Mouse (Mus musculus) limb, embryonic 10.5 days (tissue): Measurements from ENCODE around the gene Dctn5. TPM values are rescaled to one million over a fixed set of nuclear protein-coding genes. Genes with fewer than 3 reads are reported as not detected.
"Not testable (repeated sequence)": the region's sequence is repeated elsewhere in the genome, so short reads cannot be mapped to it uniquely, and the experiment has no call there.

Experiments used
- DNase-seq: peaks from one replicate; pipeline ENCODE4 v3.0.0-alpha.2; 2017; ENCODE audit warnings: low spot score
- H3K27ac ChIP-seq: fragments of 300-500 bp; sonication (generic); 2 replicates; pipeline ENCODE4 v1.5.1; 2016; ENCODE audit warnings: mild to moderate bottlenecking
- H3K27me3 ChIP-seq: fragments of 300-500 bp; sonication (generic); 2 replicates; pipeline ENCODE4 v1.6.1; 2016; ENCODE audit warnings: low read depth, mild to moderate bottlenecking; ENCODE audit not compliant: poor library complexity, severe bottlenecking
- H3K36me3 ChIP-seq: fragments of 300-500 bp; sonication (generic); 2 replicates; pipeline ENCODE4 v1.6.1; 2016; ENCODE audit warnings: mild to moderate bottlenecking, moderate library complexity
- H3K4me1 ChIP-seq: fragments of 300-500 bp; sonication (generic); 2 replicates; pipeline ENCODE4 v1.6.1; 2016
- H3K4me3 ChIP-seq: fragments of 300-500 bp; sonication (generic); 2 replicates; pipeline ENCODE4 v1.5.1; 2016; ENCODE audit warnings: mild to moderate bottlenecking, moderate library complexity
- H3K9me3 ChIP-seq: fragments of 300-500 bp; sonication (generic); replicated peaks from 2 replicates; pipeline ENCODE4 v1.6.1; 2016; ENCODE audit warnings: mild to moderate bottlenecking
- WGBS: fragments of 180-500 bp; shearing (Covaris S2); methylation state at CpG from one replicate; pipeline ENCODE4 v1.1.7; 2016; 5-methylcytosine and 5-hydroxymethylcytosine counted together
- polyA plus RNA-seq: library from polyadenylated mRNA; unstranded; fragments of >200 nt; fragmentation: Nextera tagmentation; extraction: Ambion mirVana; gene quantifications from 2 replicates; pipeline ENCODE4 v1.2.1, GENCODE M21; 2016

Gene Dctn5
- polyA plus RNA-seq = 110 and 126 TPM in 2 replicates

GRCm38 (mm10) chr7:122132497-122133337 lies at the start of gene Dctn5, which contains the start of gene Palb2:
Gene Dctn5 (plus strand): TSS chr7:122133041.
Gene Palb2 (minus strand): TSS chr7:122132985.
- Histone ChIP-seq H3K9me3 (no peaks in the 10 kb centered on the region), H3K4me1 (peaks cover 12% of the 10 kb centered on the region), H3K4me3 (peak within 1 kb of the TSS; percentile 86), H3K27me3 (no peaks in the 10 kb centered on the region), H3K27ac (peak within 1 kb of the TSS; percentile 90), H3K36me3 (peaks cover 55% of the 10 kb centered on the region)
- WGBS = under 1% methylated on average over 54 of the region's 54 CpGs
- peak; percentile 100 for DNase-seq

- 93% methylated on average over 11 of the region's 11 CpGs for WGBS
- H3K27ac ChIP-seq = no peak overlapping the region
- no peak overlapping the region for H3K4me3 ChIP-seq
- H3K4me1 ChIP-seq = no peaks in the 10 kb centered on the region
- peaks cover 94% of the 10 kb centered on the region for H3K36me3 ChIP-seq
- H3K27me3 ChIP-seq = no peaks in the 10 kb centered on the region
- no peaks in the 10 kb centered on the region for H3K9me3 ChIP-seq
- no peak for DNase-seq
Measured at GRCm38 (mm10) chr7:122087195-122087982, 45.5 kb upstream of the Dctn5 start.

DNA sequence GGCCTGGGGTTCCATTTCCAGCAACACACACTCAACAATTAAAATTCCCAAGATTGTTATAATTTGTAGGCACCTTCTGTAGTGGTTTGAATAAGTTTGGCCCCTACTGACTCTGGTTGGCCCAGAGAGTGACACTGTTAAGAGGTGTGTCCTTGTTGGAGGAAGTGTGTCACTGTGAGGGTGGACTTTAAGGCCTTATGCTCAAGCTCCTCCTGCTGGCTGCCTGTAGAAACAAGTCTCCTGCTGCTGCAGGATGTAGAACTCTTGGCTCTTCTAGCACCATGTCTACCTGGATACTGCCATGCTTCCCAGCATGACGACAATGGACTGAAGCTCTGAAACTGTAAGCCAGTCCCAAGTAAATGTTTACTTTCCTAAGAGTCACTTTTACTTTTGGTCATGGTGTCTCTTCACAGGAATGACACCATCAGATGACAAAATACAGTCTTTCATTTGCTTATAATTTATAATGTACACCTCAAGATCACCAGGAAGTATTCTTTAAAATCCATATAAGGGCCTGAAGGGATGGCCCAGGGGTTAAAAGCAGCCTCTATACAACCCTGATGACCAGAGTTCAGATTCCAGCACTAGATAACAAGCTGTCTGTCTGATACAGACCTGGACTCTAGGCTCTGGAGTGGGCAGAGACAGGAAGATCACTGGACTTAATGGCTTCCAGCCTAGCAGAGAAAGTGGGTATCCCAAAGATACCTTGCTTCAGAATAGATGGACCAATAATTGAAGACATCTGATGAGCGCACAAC lies 38.1 kb upstream of the Dctn5 start:
- no peak for DNase-seq
- peaks cover 97% of the 10 kb centered on the region for H3K36me3 ChIP-seq
- no peaks in the 10 kb centered on the region for H3K9me3 ChIP-seq
- H3K27me3 ChIP-seq = no peaks in the 10 kb centered on the region
- WGBS = 95% methylated on average over 2 of the region's 2 CpGs
- no peak overlapping the region for H3K27ac ChIP-seq
- no peak overlapping the region for H3K4me3 ChIP-seq
- no peaks in the 10 kb centered on the region for H3K4me1 ChIP-seq

GRCm38 (mm10) chr7:122098009-122098408 lies 34.8 kb upstream of the Dctn5 start:
- peaks cover 68% of the 10 kb centered on the region for H3K36me3 ChIP-seq
- DNase-seq = no peak
- no peak overlapping the region for H3K4me3 ChIP-seq
- 93% methylated on average over 3 of the region's 3 CpGs for WGBS
- no peaks in the 10 kb centered on the region for H3K27me3 ChIP-seq
- H3K9me3 ChIP-seq = no peaks in the 10 kb centered on the region
- H3K4me1 ChIP-seq = peaks cover 7% of the 10 kb centered on the region
- H3K27ac ChIP-seq = no peak overlapping the region

DNA sequence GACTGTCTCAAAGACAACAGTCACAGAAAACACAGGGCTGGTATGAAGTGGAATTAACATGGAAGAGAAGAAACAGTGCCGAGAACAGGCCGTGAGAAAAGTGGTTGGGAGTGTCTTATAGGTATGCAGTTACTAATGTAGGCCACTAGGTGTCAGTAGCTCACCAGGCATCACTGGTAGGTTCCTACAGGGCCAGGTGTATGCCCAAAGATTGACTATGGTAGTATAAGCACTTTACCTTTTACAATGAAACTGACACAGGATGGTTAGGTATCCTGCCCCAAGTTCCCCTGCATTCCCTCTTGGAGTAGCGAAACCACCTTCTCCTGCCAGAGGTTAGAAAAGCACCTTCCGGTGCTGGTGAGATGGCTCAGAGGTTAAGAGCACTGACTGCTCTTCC lies 33.6 kb upstream of the Dctn5 start:
- peaks cover 56% of the 10 kb centered on the region for H3K36me3 ChIP-seq
- no peak overlapping the region for H3K4me3 ChIP-seq
- H3K27me3 ChIP-seq = no peaks in the 10 kb centered on the region
- no peak overlapping the region for H3K27ac ChIP-seq
- peak; percentile 45 for DNase-seq
- no peaks in the 10 kb centered on the region for H3K9me3 ChIP-seq
- WGBS = 75% methylated on average over 4 of the region's 4 CpGs
- peaks cover 7% of the 10 kb centered on the region for H3K4me1 ChIP-seq

GRCm38 (mm10) chr7:122101014-122101746 lies 31.7 kb upstream of the Dctn5 start:
- Histone ChIP-seq H3K36me3 (peaks cover 36% of the 10 kb centered on the region), H3K4me3 (peak overlapping the region; percentile 68), H3K27ac (peak overlapping the region; percentile 92)
- not testable (repeated sequence) for H3K4me1 ChIP-seq, H3K9me3 ChIP-seq, H3K27me3 ChIP-seq
- 9% methylated on average over 28 of the region's 28 CpGs for WGBS
- peak; percentile 80 for DNase-seq

GRCm38 (mm10) chr7:122101747-122102244 lies 31.0 kb upstream of the Dctn5 start, which contains the start of gene Ndufab1:
Gene Ndufab1 (minus strand): TSS chr7:122101886.
- H3K9me3 ChIP-seq = no peaks in the 10 kb centered on the region
- H3K27me3 ChIP-seq = no peaks in the 10 kb centered on the region
- peaks cover 35% of the 10 kb centered on the region for H3K36me3 ChIP-seq
- WGBS = 0% methylated on average over 35 of the region's 43 CpGs
- H3K4me1 ChIP-seq = peaks cover 7% of the 10 kb centered on the region
- peak; percentile 87 for DNase-seq
- peak within 1 kb of the TSS; percentile 92 for H3K27ac ChIP-seq
- peak within 1 kb of the TSS; percentile 68 for H3K4me3 ChIP-seq

DNA sequence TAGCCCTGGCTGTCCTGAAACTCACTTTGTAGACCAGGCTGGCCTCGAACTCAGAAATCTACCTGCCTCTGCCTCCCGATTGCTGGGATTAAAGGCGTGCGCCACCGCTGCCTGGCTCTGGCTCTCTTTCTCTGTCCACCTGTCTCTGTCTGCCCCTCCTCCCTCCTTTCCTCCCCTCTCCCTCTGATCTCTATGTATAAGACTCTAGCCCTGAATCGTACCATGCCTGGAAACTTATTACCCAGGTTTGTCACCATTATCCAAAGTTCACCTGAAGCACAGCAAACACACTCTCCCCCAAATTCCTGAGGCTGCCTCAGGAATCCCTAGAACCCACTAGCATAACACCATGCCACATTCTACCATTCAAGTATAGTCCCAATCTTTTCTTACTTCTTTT lies 24.6 kb upstream of the Dctn5 start:
- Histone ChIP-seq H3K4me1 (no peaks in the 10 kb centered on the region), H3K27me3 (no peaks in the 10 kb centered on the region), H3K9me3 (no peaks in the 10 kb centered on the region), H3K4me3 (no peak overlapping the region), H3K36me3 (peaks cover 68% of the 10 kb centered on the region), H3K27ac (no peak overlapping the region)
- no peak for DNase-seq
- WGBS = 94% methylated on average over 6 of the region's 6 CpGs

- H3K9me3 ChIP-seq = no peaks in the 10 kb centered on the region
- no peaks in the 10 kb centered on the region for H3K4me1 ChIP-seq
- DNase-seq = no peak
- no peak overlapping the region for H3K27ac ChIP-seq
- H3K36me3 ChIP-seq = peaks cover 95% of the 10 kb centered on the region
- WGBS = 84% methylated on average over 4 of the region's 4 CpGs
- no peak overlapping the region for H3K4me3 ChIP-seq
- H3K27me3 ChIP-seq = no peaks in the 10 kb centered on the region
Measured at GRCm38 (mm10) chr7:122123518-122123917, 9.3 kb upstream of the Dctn5 start.

DNA sequence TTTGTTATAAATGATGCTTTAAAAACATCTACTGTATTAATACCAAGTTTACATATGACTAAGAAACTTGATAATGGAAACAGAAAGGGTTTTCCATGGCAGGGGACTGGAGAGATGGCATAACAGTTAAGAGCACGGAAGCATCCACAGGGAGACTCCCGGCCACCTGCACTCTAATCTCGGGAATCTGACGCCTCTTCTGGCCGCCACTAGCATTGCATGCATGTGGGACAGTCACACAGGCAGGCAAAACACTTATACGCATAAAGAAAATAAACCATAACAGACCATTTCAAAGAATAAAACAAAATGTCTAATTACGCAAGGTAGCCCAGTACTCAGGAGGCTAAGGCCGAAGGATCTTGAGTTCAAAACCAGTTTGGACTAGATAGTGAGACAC lies 7.2 kb upstream of the Dctn5 start:
- Histone ChIP-seq H3K27ac (no peak overlapping the region), H3K36me3 (peaks cover 91% of the 10 kb centered on the region), H3K4me3 (no peak overlapping the region), H3K27me3 (no peaks in the 10 kb centered on the region), H3K4me1 (no peaks in the 10 kb centered on the region), H3K9me3 (no peaks in the 10 kb centered on the region)
- WGBS = 82% methylated on average over 8 of the region's 8 CpGs
- DNase-seq = no peak

GRCm38 (mm10) chr7:122126946-122127345 lies 5.9 kb upstream of the Dctn5 start:
- Histone ChIP-seq H3K27ac (no peak overlapping the region), H3K4me1 (peaks cover 5% of the 10 kb centered on the region; the same call in 1 of the 2 replicates), H3K4me3 (no peak overlapping the region), H3K36me3 (peaks cover 78% of the 10 kb centered on the region), H3K27me3 (no peaks in the 10 kb centered on the region), H3K9me3 (no peaks in the 10 kb centered on the region)
- no peak for DNase-seq
- 95% methylated on average over 11 of the region's 11 CpGs for WGBS

DNA sequence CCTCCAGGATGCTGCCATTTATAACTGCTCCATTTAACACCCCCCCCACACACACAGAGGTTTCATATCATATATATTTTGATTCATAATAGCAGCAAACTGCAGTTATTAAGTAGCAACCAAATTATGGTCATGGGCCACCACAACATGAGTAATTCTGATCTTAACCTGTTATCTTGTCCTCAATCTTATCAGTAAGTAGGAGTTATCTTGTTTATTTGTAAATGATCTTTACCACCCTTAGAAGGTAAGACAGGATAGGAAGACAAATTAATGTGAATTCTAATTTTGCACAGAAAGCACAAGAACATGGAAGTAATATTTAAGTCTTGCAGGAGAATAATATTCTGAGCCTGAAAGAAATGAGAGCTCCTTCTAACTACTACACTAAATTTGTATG lies 1.0 kb upstream of the Dctn5 start:
- Histone ChIP-seq H3K4me3 (peak overlapping the region; percentile 86), H3K27me3 (no peaks in the 10 kb centered on the region), H3K9me3 (no peaks in the 10 kb centered on the region), H3K4me1 (peaks cover 12% of the 10 kb centered on the region), H3K36me3 (peaks cover 55% of the 10 kb centered on the region), H3K27ac (no peak overlapping the region)
- no peak for DNase-seq
